Mouse (Mus musculus) heart, postnatal 14 days (tissue): ENCODE results near the gene Trmt44. TPM values are rescaled to one million over a fixed set of nuclear protein-coding genes. Genes with fewer than 3 reads are reported as not detected.
"Not testable (repeated sequence)": the region's sequence is repeated elsewhere in the genome, so short reads cannot be mapped to it uniquely, and the experiment has no call there.

ENCODE experiments used
- DNase-seq, 2 experiments: peaks; one replicate each; pipeline ENCODE4 v3.0.0; 2021 to 2022
- intact Hi-C: fragments of 180-260 bp; cut with DNase I; formaldehyde crosslinking; loops from one replicate; pipeline ENCODE4 v1.15.1; 2025
- total RNA-seq, 2 experiments: library from RNA; stranded (reverse); gene quantifications; 2 replicates each; pipeline ENCODE4 v1.2.3; 2021

Trmt44 gene
- total RNA-seq, 2 experiments from 2014 or later: 2.8 to 3.1 TPM

DNA sequence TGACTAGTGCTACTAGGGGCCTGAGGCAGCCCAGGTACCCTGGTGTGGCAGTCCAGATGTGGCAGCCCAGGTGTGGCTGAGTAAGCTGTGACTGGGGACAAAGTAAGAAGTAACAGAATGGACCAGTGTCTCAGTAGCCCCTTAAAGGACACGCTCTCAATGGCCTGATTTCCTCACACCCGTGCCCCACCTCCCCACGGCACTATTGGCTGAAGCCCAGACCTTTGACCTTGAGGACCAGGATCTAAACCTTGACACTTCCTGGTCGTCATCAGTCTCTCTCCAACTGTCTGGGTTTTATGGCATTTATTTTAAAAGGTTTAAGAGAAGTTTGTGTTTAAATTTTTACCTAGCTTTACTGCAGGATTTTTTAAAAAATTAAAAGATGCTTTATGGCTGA is 18.0 kb upstream of the Trmt44 start:
- intact Hi-C loops: no loop called here
- DNase-seq: no peak

DNA sequence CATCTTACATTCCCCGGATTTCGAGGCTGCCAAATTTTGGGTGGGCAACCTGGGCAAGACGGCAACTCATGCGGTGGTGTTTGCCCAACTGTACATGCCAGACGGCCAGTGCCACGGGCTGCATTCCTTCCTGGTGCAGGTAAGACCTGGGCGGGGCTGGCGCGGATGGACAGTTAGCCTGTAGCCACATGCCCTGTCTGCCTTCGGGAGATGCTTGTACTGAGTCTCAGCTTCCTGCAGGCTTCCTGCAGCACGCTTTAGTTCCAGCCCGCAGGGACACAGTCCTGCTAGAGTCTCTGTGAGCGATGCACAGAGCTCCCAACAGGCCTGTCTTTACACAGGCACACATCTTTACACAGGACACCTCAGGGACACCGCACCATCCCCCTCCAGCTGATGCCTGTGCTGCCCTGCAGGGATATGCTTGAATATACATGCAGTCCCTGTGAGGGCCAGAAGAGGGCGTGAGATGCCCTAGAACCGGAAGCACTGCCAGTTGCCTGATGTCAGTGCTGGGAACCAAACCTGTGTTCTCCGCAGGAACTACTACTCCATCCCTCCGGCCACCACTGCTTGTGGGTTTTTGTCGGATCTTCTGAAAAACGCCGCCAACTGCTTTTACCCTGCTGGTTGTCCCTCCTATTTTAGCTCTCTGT is 17.3 kb upstream of the Trmt44 start:
- no peak for DNase-seq
- intact Hi-C loops: no loop called here

DNA sequence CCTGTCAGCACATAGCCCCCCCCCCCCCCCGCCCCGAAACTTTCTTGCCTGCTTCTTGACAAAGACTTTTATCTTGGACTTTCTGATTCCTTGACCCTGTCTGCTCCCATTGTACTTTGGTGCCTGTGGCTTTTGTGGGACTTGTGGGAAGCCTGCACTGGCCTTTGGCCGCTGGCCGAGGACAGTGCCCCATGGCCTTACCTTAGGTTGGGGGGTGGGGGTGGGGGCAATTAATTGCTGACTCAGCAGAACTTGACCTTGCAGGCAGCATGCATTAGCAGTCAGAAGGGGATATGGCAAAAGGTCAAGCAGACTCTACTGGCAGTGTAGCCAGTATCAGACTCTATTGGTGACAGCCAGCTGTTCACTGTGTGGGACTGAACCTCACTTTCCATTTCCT is 16.6 kb upstream of the Trmt44 start:
- intact Hi-C loops: no loop called here
- no peak for DNase-seq

DNA sequence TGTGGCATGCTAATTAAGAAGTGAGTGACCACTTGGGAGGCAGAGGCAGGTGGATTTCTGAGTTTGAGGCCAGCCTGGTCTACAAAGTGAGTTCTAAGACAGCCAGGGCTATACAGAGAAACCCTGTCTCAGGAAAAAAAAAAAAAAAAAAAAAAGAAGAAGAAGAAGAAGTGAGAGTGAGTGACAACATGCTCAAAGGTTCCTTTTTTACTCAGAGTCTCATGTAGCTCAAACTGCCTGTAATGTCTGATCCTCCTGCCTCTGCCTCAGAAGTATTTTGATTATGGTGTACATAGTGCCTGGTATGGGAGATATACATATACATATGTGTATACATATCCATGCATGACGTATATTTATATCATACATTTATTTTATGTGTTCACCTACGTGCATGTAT is 9.4 kb upstream of the Trmt44 start:
- intact Hi-C loops, DNase-seq: not testable (repeated sequence)

DNA sequence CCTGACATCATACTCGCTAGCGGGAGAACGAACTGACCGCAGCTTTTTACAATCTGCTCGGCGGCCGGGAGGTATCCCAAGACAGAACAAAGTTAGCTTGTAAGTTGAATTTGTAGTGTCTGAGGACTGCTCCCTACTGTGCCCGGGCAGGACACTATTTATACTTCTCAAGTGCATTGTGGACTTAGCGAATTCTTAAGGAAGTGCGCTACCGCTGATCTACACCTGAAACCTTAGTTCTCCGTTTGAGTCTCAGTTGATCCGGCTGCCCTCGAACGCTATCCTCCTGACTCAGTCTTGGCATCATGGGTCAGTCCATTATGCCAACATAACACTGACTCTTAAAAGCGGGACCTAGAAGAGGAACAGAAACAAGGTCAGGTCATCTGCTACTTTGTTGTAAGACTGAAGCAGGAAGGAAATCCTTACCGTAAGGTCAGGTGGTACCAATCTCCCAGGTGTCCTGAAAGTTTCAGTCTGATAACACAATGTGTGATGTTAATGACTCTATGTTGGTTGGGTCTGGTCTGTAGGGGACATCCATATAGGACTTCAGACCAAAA is 8.4 kb upstream of the Trmt44 start:
- intact Hi-C loops: no loop called here

DNA sequence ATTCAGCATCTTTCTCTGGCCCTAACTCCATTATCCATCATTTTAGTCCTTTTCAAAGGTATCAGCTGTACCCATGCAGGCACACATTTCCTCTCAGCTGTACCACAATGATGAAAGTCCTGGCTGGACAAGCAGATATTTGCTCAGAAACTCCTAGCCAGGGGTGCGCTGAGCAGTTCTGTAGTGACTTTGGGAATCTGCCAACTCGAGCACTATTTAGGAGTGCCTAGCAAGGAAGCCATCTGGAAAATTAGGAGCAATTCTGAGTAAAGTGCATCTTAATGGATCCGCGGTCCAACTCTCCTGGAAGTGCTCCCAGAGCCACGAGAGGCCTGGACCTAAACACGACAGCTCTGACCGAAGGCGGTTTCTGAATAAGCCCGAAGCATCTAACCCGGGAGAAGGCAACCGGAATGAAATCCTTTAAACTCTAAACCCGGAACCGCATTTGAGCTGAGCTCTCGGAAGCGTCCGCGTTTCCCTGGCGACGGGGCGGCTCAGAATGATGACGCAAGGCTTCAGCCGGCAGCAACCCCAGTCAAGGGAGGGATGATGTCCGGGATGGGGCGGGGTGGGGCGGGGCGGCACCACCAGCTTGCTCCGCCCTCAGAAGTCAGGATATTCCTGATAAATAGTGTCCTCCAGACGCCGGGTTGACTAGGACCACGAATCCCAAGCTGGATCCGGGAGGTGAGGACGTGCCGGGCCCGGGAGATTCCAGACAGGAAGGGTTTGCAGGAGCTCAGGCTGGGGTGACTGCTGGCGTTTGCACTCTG is 7.8 kb upstream of the Trmt44 start, which contains the start of gene Acox3:
Gene Acox3, plus strand, starts transcription at position 596 of the 776 bp plus-strand sequence.
- intact Hi-C loops: no loop called here
- DNase-seq: peak; percentile 95 to 98

More for the DNA sequence above, 8.4 kb upstream of the Trmt44 start:
- DNase-seq: no peak

DNA sequence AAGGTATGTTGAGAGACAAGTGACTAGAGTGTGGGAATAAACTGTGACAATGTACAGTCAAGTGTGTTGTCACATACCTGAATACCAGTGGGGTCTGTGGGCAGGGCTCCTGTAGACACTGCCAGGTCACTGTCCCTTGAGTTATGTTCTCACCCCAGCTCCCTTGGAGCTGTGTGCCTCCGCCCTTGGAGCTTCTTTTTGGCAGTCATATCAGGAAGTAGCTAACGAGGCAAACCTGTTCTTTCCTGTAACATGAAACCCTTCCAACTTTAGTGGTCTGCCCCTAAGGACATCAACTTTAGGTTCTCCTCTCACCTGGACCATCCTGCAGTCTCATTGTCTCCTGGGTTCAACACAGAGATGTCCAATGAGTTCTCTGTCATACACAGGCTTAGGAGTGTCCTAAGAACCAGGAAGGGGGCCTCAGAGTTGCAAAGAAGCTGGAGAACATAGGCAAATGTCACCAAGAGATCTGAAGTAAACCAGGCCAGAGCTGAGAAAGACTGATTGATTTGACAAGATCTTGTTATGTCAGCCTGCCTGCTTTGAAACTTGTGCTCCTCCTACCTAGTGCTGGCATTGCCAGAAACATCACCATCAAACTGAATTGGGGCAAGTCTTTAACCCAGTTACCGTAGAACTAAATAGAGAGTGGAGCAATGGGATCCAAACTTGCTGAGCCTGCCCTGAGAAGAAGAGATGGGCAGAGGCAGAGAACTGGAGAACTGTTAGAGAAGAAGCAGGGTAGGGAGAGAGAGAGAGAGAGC is 5.5 kb upstream of the Trmt44 start:
- DNase-seq: no peak
- intact Hi-C loops: no loop called here

DNA sequence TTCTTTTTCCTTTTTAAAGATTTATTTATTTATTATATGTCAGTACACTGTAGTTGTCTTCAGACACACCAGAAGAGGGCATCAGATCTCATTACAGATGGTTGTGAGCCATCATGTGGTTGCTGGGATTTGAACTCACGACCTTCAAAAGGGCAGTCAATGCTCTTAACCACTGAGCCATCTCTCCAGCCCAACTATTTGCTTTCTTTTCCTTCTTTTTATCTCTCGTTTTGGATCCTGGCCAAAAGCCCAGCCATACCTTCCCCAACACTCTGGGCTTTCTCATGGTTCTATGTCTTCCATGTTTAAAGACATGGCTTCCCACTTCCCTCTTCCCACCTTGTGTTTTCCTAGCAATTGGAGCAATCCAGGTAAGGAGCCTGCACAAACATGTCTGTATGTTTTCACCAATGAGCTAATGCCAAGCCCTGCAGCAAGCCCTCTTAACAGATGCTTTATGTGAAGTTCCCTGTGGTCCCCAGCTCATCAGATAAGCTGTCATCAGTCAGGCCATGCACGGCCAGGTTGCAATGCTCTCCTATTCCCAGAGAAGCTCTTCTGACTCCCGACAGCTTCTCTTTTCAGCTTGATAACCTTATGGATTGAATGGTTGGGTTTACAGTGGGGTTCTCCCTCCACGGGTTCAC is 4.5 kb upstream of the Trmt44 start:
- intact Hi-C loops: no loop called here
- DNase-seq: no peak

DNA sequence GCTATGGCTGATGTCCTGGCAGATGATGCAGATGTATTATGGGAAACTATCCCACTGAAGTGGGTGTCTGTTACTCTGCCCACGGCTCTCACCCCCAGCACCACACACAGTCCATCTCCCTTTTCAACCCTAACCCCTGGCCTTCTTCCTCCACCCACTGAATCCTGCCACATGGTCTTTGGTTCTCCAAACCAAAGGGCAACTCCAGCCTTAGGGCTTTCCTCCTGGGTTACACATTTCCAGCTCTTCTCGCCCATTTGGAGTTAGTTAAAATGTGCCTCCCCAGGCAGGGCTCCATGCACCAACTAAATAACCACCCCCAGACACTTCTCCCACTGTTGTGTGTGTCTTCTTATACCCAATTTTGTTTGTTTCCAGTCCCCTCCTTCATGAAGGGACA is 3.5 kb upstream of the Trmt44 start:
- intact Hi-C loops: no loop called here
- no peak for DNase-seq

DNA sequence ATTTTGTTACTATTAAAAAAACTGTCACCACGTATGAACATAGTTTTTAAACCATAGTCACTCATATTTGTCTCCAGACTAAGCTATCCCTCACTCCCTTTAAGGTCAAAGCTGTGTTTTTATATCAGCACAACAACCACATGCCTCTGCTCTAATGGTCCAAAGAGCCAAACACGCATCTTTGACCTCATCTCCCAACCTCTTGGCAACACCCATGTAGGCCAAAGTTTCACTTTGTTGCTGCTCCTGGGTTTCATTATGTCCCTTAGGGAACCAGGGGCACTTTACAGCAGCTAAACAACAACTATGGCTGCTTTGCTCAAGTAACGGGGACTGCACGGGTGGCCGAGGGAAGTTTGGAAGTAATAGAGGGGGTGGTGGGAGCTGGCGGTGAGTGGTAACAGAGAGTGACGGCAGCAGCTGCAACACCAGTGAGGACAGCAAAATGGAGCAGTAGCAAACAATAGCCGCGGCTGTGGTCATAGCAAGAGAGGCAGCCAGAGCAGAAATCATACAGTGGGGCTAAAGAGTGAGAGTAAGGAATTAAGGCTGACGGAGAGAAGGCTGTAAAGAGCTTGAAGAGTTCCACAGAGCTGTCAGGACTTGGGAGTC is 1.6 kb upstream of the Trmt44 start:
- DNase-seq: no peak
- intact Hi-C loops: no loop called here

DNA sequence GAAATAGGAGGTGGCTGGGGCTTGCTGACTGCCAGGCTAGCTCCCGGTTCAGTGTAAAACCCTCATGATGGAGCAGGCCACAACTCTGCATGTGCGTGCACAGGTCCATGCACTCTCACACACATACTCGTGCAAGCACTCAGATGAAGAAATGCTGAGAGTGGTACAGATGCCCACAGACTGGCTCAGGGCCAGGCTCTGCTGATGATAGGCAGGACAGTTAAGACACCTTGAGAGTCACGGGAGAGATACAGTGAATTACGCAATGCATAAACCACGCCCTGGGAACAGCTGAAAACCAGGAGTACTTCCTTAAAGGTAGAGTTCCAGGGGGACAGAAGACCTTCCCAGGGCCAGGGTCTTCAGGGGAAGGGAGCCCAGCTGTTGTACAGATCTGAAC is 3.3 kb downstream of the Trmt44 start:
- intact Hi-C loops: no loop called here
- DNase-seq: no peak

DNA sequence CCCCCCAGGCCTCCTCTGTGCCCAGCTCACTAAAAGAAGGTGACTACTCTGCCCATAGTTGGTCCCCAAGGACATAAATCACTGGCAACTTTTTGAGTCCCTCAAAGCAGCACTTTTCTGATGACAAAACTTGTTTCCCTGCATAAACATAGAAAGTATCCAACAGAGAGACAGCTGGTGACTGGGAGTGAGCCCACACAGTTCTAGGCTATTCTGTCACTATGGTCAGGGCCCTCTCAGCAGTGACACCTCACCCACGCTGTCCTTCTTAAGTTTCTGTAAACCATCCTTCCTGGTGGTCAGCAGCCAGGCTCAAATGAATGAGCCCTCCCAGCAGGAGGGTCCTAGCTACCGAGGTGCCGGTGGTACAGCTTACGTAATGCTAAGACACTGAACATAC is 8.2 kb downstream of the Trmt44 start:
- intact Hi-C loops: no loop called here
- DNase-seq: no peak

DNA sequence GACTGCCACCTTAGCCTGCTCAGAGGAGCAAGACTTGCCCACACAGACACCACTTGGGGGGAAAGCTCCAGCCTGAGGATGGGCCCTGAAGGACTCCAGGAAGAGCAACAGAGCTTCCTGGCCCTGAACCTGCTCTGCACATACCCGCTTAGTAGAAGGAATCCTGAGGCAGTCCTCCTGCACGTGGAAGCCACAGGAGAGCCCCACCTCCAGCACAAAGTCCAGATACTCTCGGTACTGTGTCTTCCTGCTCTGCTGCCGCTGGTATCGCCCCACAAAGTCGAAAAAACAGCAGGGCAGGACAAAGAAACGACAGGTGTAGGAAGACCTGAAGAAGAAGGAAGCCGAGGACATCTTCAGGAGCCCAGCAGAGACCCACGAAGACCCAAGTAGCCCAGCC is 9.7 kb downstream of the Trmt44 start:
- intact Hi-C loops: no loop called here
- no peak for DNase-seq

DNA sequence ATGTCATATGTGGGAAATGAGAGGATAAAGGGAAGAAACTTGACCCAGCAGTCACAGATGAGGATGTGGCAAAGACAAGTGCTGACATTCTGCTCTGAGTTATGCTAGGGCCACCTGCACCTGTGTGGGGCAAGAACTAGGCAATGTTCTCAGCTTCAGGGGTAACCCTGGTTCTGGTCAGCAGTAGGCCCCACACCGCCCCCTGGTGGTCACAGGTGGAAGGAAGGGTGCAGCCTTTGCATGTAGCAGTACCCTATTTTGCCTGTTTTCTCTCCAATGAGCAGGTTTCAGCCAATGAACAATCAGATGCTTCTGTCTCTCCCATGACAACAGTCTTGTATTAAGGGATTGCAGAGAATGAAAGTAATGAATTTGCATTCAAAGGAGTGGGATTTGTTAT is 11.4 kb downstream of the Trmt44 start:
- intact Hi-C loops: loop anchor here (2.0 kb wide), 1 partner anchor 39 kb away; the partner anchor contains the start of gene Cpz
- peak; percentile 78 to 87 for DNase-seq

DNA sequence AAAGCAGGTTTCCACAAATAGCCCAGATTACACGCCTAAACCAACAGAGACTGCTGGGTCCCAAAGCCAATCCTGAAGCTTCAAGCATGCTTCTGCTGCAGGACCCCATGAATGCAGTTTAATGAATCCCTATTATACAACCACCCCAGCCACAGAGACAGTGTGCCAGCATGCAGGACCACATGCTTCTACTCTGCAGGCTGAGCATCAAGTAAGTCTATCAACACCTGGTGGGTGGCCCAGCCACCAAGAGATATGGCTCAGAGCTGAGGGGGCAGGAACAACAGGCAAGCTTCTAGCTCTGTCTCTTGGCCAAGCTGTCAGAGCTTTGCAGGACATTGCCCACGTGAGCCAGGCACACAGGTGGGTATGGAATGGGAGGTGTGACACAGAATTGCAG is 12.3 kb downstream of the Trmt44 start:
- no peak for DNase-seq
- intact Hi-C loops: loop anchor here (2.0 kb wide), 1 partner anchor 38 kb away; the partner anchor contains the start of gene Cpz

DNA sequence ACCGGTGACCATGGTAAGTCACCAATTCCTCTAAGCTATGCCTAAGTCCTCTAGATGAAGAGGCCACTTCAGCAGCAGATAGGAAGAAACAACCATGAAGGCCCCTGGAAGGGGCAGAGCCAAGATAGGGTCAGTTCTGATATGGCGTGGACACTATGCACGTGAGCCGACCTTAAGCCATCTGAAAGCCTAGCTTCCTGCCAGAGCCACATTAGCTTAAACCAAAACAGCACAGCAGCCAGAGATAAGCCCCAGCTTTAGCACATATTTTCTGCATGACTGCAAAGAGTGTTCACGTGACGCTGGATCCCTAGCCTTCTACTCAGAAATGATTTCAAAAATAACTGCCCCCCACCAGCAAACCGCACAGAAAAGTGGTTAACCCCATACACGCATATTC is 15.4 kb downstream of the Trmt44 start:
- peak; percentile 25 to 36 for DNase-seq
- intact Hi-C loops: no loop called here

DNA sequence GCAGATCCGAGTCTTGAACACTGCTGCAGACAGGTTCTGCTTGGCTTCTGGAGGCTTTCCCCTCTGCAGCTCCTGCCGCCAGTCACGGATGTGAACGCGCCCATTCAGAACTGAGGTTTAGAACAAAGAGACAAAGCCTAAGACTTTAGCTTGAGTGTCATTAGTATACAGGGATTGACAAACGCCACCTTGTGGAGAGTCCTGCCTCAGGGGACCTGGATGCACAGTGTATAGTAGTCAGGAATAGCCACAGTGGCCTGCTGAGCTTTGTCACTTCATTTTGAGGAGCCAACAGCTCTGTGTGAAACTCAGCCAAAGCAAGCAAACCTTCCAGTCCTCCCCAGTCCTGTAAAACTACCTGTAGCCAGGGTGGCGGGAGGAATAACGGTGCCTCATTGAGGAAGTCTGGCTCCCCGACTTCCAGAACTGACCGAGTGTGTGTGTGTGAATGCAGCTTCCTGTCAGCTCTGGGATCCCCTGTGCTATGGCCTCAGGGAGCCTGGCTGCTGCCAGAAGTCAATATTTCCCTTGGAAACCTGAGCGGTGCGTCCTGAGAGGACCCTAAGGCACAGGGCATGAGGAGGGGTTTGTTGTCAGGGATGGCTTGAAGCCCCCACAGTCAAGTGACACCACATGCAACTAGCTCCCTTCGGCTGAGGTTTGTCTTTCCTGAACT is 16.8 kb downstream of the Trmt44 start:
- intact Hi-C loops: no loop called here
- peak; percentile 32 to 52 for DNase-seq

DNA sequence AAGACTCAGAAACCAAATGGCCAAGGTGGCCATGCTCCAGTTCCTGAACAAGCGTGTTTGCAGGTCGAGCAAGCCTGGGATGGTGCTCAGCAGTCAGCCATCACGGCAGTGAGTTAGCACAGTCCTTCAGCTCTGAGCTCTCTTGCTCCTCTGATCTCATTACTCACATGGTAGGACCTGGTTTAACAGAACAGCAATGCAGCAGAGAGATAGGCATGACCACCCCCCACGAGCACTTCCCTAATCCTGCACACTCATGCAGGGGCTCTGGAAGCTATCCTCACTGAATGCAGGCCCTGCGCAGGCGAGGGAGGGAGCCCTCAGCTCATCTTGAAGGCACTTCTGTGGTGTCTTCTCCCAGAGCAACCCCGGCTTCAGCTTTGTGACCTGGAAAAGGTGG is 18.5 kb downstream of the Trmt44 start:
- no peak for DNase-seq
- intact Hi-C loops: no loop called here

DNA sequence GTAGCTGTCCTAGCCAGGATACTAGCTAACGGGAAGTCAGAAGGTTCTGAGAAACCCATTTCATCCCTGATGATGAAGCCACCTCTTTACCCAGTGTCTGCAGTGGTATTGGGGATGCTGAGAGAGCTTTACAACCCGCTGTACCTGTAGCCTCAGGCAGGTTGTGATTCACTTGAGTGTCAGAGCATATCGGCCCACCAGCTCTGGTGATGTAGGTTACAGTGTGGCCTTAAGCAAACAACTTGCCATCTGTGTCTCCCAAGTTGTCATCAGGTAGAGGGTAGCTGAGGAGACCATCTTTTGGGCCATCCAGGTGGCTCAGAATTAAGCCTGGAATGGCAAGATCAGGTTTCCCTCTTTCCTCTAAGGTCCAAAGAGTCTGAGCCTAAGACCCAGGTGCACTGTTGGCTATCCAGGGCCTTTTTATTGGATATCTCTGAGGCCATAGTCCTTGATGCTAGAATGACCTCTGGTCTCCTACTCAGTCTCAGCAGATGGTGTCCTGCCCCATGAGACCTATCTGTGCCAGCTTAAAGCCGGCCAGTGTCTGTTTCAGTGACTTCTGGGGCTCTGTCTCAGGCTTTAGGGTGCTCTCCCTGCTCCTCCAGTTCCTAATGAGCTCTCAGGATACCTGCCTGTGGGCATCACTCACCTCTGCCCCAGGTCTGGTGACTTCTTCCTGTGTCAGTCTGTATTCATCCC is 21.9 kb downstream of the Trmt44 start:
- DNase-seq: no peak
- intact Hi-C loops: no loop called here
